Mouse (Mus musculus): ENCODE measurements around the gene Wnt8b.
A peak's percentile ranks its signal among the peaks of the same experiment; 100 is the strongest.
"Not testable (repeated sequence)": the region's sequence is repeated elsewhere in the genome, so short reads cannot be mapped to it uniquely, and the experiment has no call there.

Wnt8b gene

DNA sequence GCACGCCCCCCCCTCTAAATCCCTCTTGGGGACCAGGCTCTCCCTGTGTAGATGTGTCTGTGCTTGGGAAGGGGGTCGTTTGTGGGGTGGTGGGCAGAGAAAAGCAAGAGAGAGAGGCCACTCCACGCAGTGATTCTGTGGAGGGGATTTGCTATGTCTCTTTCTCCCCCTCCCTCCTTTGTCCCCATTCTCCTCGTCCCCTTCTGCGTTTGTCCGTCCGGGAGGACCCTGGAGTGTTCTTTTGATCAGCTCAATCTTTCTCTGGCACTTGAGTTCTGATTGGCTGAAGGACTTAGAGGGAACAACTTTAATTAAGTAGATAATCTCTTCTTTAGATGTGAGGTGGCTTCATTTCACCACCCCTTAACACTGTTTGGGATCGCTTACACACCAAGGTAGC lies at the start of gene Wnt8b:
Gene Wnt8b, plus strand, starts transcription at position 345 of the 400 bp plus-strand sequence.
- no peak for DNase-seq

DNA sequence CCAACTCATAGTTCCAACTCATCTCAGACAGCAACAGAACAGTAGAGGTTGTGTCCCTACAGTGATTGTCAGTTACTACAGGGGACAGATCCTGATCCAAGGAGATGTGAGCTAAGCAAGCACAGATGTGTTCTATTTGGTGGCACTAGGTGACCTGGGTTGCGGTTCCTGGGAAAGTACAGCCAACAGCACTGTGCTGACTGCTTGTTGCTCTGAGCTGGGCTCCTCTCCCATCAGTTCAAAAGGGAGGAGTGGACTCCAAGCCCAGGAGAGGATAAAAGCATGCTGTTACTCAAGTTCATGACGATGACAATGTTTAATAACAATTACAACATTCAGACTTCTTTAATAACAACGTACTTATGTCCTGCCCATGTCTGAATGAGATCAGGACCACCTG lies 47.5 kb upstream of the Wnt8b start:
- DNase-seq: no peak

DNA sequence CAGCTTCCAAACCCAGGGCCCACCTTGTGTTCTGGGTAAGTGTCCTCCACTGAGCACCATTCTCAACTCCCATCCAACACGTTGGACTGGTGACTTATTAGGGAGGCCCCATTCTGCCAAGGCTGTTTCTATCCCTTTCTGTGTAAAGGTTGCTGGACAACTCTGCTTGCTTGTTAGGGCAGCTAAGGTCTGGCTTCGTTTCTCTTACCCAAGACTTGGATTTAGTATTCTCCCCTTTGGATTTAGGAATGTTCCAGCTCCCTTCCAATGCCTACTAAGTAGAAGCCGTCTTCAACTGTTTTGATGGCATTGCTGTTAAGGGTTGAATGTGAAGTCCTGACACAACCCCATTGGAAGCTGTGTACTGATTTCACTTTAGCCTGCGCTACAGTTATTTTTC lies 45.3 kb upstream of the Wnt8b start:
- no peak for DNase-seq

DNA sequence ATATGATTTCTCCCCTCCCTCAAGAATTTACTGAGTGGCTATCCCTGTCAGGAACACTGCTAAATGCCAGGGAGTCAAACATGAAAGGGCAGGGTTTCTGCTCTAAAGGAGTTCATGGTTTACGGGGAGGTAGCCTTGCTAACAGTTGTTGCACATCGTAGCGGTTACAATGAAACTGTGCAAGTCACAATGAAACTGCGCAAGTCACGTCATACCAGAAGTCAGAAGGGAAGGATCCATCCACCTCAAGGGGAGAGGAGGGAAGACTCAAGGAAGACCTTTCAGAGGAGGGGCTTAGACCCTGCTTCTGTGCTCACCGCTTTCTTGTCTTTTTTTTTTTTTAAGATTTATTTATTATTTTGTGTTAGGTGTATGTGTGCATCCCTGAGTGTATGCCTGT lies 38.4 kb upstream of the Wnt8b start:
- DNase-seq: no peak

DNA sequence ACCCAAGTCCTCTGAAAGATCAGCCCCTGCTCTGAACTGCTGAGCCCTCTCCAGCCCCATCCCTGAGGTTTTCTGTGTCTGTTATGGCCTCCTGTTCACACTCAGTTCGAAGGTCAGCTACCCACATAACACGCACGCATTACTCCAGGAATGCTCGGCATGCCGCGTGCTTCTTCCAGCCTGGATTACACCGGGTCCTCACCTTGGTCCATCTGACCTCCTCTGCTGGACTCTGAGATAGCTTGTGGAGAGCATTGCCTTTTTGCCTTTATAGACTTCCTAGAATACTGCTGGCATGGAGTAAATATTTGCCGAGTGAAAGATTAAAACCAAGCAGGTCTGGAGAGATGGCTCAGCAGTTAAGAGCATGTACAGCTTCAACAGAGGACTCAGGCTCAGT lies 37.9 kb upstream of the Wnt8b start:
- DNase-seq: no peak

DNA sequence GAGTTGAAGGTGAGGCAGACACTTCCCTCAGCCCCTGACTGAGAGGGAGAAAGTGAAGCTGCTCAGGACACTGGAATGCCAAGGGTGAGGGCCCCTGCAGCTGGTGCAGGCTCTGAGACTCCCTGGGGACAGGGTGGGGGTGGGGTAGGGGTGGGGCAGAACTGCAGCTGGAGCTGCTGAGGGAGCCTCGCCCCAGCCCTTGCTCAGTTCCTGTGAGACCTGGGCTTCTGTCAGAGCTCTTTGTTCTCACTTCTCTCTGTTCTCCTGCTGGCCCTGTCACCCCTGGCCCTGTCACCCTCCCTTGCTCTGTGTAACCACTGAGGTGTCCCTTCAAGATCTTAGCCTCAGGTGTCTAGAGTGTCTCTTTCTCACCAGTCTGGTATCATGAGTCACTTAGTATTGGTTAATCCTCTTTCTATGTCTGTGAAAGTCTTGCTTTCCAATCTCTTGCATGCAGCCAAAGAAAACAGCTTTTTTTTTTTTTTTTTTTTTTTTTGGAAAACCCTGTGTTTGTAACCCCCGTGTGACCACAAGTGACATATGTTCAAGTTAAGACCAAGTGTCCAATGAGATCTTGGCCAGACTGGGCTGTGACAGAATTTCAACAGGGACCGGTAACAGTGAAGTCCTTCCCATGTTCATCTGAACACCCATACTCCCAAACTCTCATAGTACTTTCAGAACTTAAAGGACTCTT lies 35.8 kb upstream of the Wnt8b start:
- no peak for DNase-seq

DNA sequence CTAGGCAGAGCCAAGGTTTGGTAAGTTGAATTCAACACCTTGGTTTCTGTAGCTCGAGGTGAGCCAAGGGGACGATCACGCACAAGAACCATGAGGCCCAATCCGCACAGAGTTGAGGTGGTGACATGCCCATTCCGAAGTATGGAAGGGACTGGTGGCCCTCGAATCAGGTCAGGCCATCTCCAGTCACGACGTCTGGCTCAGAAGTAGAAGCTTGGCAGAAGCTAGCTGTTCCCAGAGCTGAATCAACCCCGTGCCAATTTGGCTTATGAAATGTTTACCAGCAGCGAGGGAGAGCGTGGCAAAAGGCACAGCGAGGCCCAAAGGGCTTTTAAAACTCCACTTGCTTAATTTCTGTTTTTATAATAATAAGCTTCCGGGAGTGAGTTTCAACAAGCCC lies 34.6 kb upstream of the Wnt8b start:
- DNase-seq: peak; percentile 67

DNA sequence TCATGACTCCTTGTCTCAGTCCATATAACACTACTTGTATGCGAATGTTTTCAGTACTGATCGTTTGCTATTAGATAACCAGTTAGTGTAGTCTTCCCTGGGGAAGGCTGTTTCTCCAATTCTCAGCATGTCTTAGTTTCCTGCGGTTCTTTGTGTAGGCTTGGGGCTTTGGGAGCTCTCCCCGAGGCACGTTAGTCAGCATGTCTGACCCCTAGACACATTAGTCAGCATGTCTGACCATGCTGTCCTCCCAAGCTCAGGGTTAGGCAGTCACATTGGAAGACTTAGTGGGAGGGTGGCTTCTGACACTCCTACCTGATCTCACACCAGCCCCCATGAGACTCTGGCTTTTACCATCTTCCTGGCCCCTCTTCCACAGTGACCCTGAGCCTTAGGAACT lies 32.8 kb upstream of the Wnt8b start:
- DNase-seq: no peak

DNA sequence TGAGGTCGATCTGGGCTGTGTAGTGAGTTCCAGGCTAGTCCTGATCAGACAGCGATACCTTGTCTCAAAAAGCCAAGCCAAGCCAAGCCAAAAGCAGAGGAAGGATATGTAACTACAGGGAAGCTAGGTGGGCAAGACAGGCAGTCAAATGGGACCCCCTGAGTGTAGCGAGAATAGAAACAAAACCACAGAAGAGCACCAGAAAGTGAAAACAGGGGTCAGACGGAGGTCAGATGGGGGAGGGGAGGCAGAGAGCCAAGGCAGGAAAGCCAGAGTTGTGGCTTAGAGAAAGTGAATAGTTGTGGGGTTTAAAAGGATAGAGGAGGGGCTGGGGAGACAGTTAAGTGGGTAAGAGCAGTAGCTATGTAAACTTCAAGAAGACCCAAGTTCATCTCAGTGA lies 31.8 kb upstream of the Wnt8b start:
- DNase-seq: no peak

DNA sequence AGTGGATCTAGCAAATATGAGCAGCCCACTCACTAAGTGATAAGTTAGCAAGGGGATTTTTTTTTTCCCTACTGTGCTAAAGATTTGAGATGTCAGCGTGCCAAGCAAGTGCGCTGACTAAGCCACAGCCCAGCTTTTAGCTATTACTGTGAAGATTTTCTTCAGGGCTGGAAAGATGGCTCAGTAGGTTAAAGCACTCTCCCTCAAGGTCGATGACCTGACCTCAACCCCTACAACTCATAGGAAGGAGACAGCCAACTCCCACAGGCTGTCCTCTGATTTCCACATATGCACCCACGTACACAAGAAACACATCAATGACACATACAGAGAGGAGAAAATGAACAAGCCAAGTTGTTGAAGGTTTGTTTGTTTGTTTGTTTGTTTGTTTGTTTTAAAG lies 31.1 kb upstream of the Wnt8b start:
- no peak for DNase-seq

DNA sequence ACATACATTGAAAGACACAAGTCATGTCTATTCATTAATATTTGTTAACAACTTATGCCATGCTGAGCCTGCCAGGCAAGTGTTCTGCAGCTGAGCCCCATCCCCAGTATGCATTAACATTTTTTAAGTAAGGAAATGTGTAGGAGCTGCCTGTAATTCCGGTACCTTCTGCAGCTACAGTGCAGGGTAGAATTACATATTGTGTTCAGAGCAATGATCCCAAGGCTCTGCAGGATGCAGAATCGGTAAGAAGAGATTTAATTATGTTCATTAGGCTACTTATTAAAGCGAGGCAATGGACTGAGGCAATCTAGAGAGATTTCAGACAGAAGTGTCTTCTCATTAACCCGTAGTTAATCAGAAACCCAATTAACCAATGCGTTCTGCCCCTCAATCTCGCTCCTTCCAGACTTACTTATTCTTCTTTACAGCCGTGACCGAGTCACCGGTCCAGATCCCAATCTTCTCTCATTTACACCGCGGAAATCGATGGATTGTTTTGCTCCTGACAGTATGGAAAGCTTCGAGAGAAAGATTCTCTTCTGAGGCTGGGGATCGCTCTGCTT lies 27.2 kb upstream of the Wnt8b start:
- DNase-seq: not testable (repeated sequence)

DNA sequence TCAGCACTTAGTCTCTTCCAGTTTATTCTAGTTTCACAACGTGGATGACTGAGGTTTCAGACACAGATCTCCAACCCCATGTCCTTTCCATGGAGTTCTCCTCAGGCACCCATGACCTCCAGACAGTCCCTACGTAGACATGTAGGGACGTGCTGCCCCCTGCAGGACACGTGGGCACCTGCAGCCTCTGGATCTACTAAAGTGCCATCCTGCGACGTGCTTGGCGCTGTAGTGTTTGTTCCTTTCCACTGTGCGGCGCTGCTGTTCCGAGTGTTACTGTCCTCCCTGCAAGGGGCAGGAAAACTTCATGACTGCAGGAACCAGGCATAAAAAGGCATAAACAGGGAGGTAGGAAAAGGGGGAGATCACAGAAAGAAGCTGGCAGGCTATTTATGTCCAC lies 19.1 kb upstream of the Wnt8b start:
- DNase-seq: peak; percentile 65

DNA sequence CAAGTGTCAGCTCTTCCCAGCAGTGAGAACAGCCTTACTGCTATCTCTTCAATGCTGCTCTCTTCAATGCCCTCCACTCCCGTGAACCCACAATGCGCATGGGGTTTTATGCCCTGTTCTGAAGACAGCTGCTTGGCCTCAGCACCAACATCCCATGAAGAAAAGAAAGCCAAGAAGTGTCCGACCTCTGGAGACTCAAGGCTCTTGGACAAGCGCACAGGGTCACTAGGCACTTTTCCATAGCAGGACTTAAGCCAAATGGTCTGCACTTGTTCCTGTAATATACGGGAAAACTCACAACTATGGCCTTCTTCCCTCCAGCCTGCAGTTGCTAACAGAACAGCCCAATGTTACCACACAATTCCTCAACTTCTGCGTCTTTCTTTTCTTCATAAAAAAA lies 18.0 kb upstream of the Wnt8b start:
- DNase-seq: no peak

DNA sequence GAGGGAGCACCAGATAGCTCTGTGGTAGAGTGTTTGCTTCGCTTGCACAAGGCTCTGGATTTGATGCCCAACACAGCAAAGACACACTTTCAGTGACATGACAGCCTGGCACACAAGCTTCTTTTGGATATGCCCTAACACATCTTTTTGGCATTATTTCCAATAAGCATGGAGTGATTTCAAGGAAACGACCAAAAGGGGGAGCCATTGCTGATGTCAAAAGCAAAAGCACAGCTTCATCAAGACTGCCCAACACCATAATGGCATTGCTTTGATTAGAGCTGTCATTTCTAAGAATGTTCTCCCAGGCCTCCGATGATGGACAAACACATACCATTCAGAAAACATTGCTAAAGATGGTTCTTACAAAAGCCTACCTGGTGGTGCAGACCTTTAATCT lies 16.7 kb upstream of the Wnt8b start:
- no peak for DNase-seq

DNA sequence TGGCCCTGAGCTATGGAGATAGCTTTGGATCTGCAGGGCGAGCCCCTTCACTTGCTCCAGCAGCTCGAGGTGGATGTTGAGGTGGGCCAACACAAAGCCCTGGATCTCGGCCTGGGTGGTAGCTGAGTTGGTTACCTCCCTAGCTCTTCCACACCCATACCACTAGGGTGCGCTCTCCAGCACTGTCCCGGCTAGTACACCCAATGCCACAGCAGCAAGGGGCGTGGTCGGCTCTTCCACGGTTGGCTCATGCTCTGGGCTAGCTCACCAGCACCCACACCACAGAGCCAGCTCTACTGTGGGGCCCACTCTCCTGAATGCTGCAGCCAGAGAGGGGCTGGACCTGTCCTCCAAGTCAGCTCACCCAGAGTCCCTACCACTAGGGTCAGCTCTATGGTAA lies 6.0 kb upstream of the Wnt8b start:
- DNase-seq: no peak

DNA sequence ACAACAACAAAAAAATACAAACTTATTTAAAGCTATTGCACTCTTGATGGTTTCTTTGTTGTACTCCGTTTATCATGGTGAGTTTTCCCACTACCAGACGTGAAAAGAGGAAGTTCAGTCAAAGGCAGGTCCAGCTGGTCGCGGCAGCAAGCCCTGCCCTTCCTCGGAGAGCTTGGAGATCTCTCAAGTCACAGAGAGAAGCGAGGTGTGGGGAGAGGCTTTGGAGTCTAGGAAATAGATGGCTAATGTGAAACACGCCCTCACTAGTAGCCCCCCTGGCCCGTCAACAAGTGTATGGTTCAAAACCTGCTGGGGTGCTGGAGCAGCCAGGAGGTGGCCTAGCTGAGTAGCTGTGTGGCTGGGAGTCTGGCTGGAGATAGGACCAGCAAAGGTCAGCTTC lies 3.2 kb downstream of the Wnt8b start:
- no peak for DNase-seq

DNA sequence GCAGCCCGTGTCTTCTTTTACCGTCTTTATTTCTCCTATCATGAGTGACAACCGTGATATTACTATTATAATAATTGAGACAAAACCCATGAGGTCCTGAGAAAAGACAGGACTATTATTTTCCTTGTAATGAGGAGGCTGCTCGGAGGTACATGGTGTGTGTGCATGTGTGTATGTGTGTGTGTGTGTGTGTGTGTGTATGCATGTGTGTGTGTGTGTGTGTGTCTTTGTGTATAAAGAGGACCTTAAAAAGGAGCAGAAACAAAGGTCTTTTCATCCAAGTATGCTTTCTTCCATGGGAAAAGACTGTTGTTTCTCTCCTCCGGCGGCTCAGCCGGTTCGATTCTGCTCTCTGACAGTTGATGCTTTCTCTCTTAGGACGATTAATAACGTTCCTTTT lies 3.7 kb downstream of the Wnt8b start:
- DNase-seq: no peak

DNA sequence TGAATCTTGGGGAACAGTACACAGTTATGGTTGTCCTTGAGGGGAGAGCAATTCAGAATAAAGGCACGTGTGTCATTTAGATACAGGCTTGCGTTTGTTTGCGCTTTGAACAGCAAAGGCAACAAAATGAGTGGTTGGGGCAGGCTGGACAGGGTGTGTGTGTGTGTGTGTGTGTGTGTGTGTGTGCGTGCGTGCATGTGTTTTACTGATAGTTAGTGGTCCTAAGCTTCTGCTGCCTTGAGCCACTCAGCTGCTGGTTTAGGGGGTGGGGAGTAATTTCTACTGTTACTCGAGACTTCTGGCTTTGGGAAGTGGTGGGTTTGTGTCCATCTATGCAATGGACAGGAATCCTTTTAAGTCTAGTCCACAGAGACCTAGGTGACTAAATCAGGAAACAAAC lies 5.7 kb downstream of the Wnt8b start:
- no peak for DNase-seq

DNA sequence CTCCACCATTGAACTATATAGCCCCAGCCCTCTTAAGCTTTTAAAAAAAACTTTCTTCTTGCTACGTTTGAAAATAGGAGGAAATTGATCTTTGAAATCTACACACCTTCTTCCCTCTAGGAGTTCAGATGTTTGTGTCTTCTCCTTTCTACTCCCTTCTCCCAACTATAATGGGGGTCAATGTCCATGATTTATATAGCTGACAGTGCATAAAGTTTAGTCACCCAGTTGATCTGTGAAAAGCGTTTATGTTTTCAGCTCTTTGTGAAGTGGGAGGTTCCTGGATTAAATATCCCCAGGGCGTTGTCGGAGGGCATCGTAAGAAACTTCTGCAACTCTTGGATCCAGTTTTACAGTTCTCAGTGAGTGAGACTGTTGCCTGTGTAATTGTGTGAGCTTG lies 7.0 kb downstream of the Wnt8b start:
- DNase-seq: no peak

DNA sequence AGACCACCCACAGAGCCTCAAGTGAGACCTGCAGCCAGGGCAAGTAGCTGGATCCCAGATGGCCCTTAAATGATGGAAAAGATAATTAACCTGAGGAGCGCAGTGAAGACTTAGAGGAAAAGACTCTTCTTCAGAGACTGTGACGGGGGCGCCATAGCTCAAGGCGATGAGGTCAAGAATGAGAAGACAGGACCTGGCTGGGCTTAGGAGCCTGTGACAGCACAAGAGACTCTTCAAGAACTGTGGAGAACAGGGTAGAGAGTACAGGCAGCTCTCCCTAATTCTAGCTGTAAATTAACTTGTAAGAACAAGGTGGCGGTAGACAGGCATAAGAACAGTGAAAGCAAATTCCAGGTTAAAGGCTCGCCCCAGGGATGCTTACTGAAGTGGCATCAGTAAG lies 8.7 kb downstream of the Wnt8b start:
- no peak for DNase-seq

DNA sequence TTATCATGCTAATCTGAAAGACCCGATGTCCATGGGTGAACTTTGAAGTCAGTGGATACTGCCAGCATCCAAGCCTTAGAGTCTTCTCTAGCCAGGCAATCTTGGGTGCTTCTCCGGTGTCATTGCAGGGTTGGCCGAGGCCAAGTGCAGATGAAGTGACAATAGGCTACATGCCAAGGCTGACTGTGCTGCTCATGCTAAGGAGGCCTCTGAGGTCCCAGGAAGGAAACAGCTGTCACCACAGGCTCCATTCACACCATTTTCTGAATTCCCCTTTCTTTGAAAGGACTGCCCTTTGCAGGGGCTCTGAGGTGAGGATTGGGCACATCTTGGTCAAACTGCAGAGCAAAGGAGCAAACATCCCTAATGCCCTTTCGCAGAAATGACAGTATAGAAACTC lies 9.5 kb downstream of the Wnt8b start:
- DNase-seq: no peak

DNA sequence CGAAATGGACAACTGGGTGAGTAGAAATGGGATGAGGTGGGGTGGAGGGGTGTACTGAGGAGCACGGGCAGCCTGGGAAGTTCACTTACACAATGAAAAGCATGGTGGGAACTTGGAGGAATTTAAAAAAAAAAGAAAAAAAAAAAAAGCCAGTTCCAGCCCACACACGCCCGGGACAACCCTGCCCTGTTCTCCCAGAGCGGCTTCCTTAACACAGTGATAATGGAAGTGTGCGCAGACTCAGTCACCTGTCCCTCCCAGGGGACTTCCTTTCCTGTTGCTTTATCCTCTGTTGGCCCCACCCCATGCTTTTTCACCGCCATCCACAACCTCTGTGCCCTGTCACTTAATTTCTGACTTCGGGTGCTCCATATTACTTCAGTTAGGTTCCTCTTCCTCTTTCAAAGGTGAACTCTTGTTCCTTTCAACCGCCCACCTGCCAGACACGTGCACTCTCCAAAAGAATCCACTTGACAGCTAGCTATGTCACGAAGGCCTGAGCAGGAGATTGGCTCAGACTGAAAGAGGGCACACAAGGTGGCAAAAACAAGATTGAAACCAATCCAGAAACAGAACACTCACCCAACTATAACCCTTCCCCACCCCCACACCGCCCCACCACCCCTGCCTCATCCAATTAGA lies 17.4 kb downstream of the Wnt8b start:
- no peak for DNase-seq

DNA sequence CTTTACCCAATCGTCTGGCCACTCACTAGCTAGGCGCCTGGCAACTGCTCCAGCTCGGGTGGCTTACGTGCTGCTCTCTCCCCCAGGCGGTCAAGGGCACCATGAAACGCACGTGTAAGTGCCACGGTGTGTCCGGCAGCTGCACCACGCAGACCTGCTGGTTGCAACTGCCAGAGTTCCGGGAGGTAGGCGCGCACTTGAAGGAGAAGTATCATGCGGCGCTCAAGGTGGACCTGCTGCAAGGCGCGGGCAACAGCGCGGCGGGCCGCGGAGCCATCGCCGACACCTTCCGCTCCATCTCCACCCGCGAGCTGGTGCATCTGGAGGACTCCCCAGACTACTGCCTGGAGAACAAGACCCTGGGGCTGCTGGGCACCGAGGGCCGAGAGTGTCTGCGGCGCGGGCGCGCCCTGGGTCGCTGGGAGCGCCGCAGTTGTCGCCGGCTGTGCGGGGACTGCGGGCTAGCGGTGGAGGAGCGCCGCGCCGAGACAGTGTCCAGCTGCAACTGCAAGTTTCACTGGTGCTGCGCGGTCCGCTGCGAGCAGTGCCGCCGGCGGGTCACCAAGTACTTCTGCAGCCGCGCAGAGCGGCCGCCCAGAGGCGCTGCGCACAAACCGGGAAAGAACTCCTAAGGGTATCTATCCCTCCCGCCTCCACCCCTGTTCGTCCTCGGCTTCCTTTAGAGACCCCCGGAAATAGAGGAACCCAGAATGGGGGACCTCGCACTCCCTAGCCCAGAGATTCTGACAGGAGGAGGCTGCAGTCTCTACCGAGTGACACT lies 18.4 kb downstream of the Wnt8b start:
- no peak for DNase-seq

DNA sequence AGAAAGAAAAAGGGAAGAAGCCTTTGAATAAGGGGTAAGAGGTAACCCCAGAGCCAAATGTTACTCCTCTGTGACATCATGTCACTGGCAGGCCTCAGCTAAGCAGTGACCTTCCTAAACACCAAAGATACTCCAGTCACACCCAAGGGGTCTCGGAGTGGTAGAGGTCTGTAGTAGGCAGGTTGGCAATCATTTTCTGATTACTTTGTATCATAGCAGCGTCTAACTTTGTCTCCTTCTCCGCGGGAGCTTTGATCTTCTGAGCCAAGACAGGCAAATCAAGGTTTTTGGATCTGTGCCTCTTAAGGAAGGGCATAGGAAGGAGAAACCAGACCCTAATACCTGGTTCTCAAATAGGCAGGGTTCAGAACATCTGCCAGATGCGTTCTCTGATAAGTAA lies 19.3 kb downstream of the Wnt8b start:
- DNase-seq: no peak
